Mouse (Mus musculus): ENCODE measurements around the gene Naa11.

The Naa11 gene

GRCm38 (mm10) chr5:97344144-97344543 is 48.0 kb downstream of the Naa11 start:
- no peak for DNase-seq

GRCm38 (mm10) chr5:97334794-97335193 is 57.4 kb downstream of the Naa11 start:
- DNase-seq = no peak

Data from B cell, adult 2 months (primary cell).